Mouse (Mus musculus): Measurements from ENCODE around the gene Hlx.

Hlx gene

GRCm38 (mm10) chr1:184732556-184733049 is at the start of gene Hlx:
Hlx (minus strand) TSS chr1:184732619.
- DNase-seq = peak; percentile 70 to 89

GRCm38 (mm10) chr1:184782161-184782513 is 49.7 kb upstream of the Hlx start:
- peak in 1 of 2 experiments; percentile 17 for DNase-seq

GRCm38 (mm10) chr1:184781286-184782160 is 49.1 kb upstream of the Hlx start:
- no peak for DNase-seq

- no peak for DNase-seq
Observed at GRCm38 (mm10) chr1:184778157-184778556, 45.7 kb upstream of the Hlx start.

GRCm38 (mm10) chr1:184777061-184777795 is 44.8 kb upstream of the Hlx start:
- DNase-seq = no peak

GRCm38 (mm10) chr1:184775289-184775688 is 42.9 kb upstream of the Hlx start:
- peak; percentile 42 to 54 for DNase-seq

GRCm38 (mm10) chr1:184771891-184772249 is 39.5 kb upstream of the Hlx start:
- no peak for DNase-seq

GRCm38 (mm10) chr1:184771202-184771890 is 38.9 kb upstream of the Hlx start:
- peak; percentile 72 to 92 for DNase-seq

- DNase-seq = peak in 1 of 2 experiments; percentile 36
Observed at GRCm38 (mm10) chr1:184763866-184764265, 31.4 kb upstream of the Hlx start.

GRCm38 (mm10) chr1:184762941-184763340 is 30.5 kb upstream of the Hlx start:
- DNase-seq = peak in 1 of 2 experiments; percentile 35

GRCm38 (mm10) chr1:184761988-184762387 is 29.6 kb upstream of the Hlx start:
- peak in 1 of 2 experiments; percentile 24 for DNase-seq

- peak in 1 of 2 experiments; percentile 11 for DNase-seq
Observed at GRCm38 (mm10) chr1:184752671-184753070, 20.3 kb upstream of the Hlx start.

- peak in 1 of 2 experiments; percentile 27 for DNase-seq
Observed at GRCm38 (mm10) chr1:184750114-184750664, 17.8 kb upstream of the Hlx start.

GRCm38 (mm10) chr1:184748692-184749152 is 16.3 kb upstream of the Hlx start:
- peak; percentile 74 to 83 for DNase-seq

- DNase-seq = peak; percentile 75
Observed at GRCm38 (mm10) chr1:184737876-184738479, 5.6 kb upstream of the Hlx start.

GRCm38 (mm10) chr1:184737228-184737627 is 4.8 kb upstream of the Hlx start:
- DNase-seq = no peak

GRCm38 (mm10) chr1:184736260-184736659 is 3.8 kb upstream of the Hlx start:
- DNase-seq = no peak

GRCm38 (mm10) chr1:184734991-184735920 is 2.8 kb upstream of the Hlx start:
- peak; percentile 57 to 69 for DNase-seq

- DNase-seq = peak; percentile 23 to 36
Observed at GRCm38 (mm10) chr1:184734067-184734830, 1.8 kb upstream of the Hlx start.
